Mouse (Mus musculus) adrenal gland, postnatal 25 days (tissue): ENCODE measurements around the gene Exoc3l4. TPM values are rescaled to one million over a fixed set of nuclear protein-coding genes. Genes with fewer than 3 reads are reported as not detected.
A peak's percentile ranks its signal among the peaks of the same experiment; 100 is the strongest.

Experiments
- DNase-seq: peaks from one replicate; pipeline ENCODE4 v3.0.0; 2021; ENCODE audit warnings: mixed read lengths
- long read RNA-seq: library from polyadenylated mRNA; stranded (forward); transcript quantifications from one replicate; pipeline ENCODE4 v2.0.0, GENCODE M21; 2021
- total RNA-seq: library from RNA; stranded (reverse); gene quantifications from 2 replicates; pipeline ENCODE4 v1.2.3, GENCODE M21; 2021

Exoc3l4 gene
- total RNA-seq: 4.4 and 5.7 TPM in 2 replicates
- long read RNA-seq, partial matches to known transcripts: 0 of 4 reads
- long read RNA-seq, other reads (novel, unspliced or antisense): 0 of 4 reads

- DNase-seq: no peak
Observed at GRCm38 (mm10) chr12:111416921-111417779, at the start of gene Exoc3l4. Gene Exoc3l4 (plus strand): TSS chr12:111417017.

- no peak for DNase-seq
Observed at GRCm38 (mm10) chr12:111367065-111367464, 49.8 kb upstream of the Exoc3l4 start.

GRCm38 (mm10) chr12:111370249-111370648 is 46.6 kb upstream of the Exoc3l4 start:
- DNase-seq: no peak

- no peak for DNase-seq
Observed at GRCm38 (mm10) chr12:111371905-111372304, 44.9 kb upstream of the Exoc3l4 start.

GRCm38 (mm10) chr12:111373411-111373810 is 43.4 kb upstream of the Exoc3l4 start:
- no peak for DNase-seq

GRCm38 (mm10) chr12:111374727-111375126 is 42.1 kb upstream of the Exoc3l4 start:
- no peak for DNase-seq

- DNase-seq: no peak
Observed at GRCm38 (mm10) chr12:111375559-111375958, 41.3 kb upstream of the Exoc3l4 start.

- no peak for DNase-seq
Observed at GRCm38 (mm10) chr12:111376053-111376452, 40.8 kb upstream of the Exoc3l4 start.

- DNase-seq: peak; percentile 66
Observed at GRCm38 (mm10) chr12:111376826-111377331, 39.9 kb upstream of the Exoc3l4 start.

GRCm38 (mm10) chr12:111377376-111377973 is 39.3 kb upstream of the Exoc3l4 start, which contains the start of gene Cdc42bpb:
Gene Cdc42bpb (minus strand): TSS chr12:111377718.
- DNase-seq: peak; percentile 95

- DNase-seq: no peak
Observed at GRCm38 (mm10) chr12:111377986-111378490, 38.8 kb upstream of the Exoc3l4 start.

- DNase-seq: no peak
Observed at GRCm38 (mm10) chr12:111378812-111379211, 38.0 kb upstream of the Exoc3l4 start.

- no peak for DNase-seq
Observed at GRCm38 (mm10) chr12:111385883-111386641, 30.8 kb upstream of the Exoc3l4 start.

GRCm38 (mm10) chr12:111386642-111387120 is 30.1 kb upstream of the Exoc3l4 start:
- no peak for DNase-seq

GRCm38 (mm10) chr12:111387146-111387545 is 29.7 kb upstream of the Exoc3l4 start:
- DNase-seq: no peak

GRCm38 (mm10) chr12:111394008-111394407 is 22.8 kb upstream of the Exoc3l4 start:
- peak; percentile 46 for DNase-seq

GRCm38 (mm10) chr12:111396997-111397396 is 19.8 kb upstream of the Exoc3l4 start:
- DNase-seq: peak; percentile 34

GRCm38 (mm10) chr12:111401454-111402184 is 15.2 kb upstream of the Exoc3l4 start:
- DNase-seq: peak; percentile 76

GRCm38 (mm10) chr12:111404880-111405279 is 11.9 kb upstream of the Exoc3l4 start:
- no peak for DNase-seq

- DNase-seq: no peak
Observed at GRCm38 (mm10) chr12:111406622-111407021, 10.2 kb upstream of the Exoc3l4 start, which contains the start of gene Lbhd2. Gene Lbhd2 (plus strand): TSS chr12:111406809.

GRCm38 (mm10) chr12:111409583-111409982 is 7.2 kb upstream of the Exoc3l4 start:
- no peak for DNase-seq
